Mouse (Mus musculus) spleen, adult 18-20 months (tissue): Measurements from ENCODE around the gene Cacna2d3.

ENCODE experiments used
- DNase-seq, 2 experiments: peaks; one replicate each; pipeline ENCODE4 v3.0.0; 2022; ENCODE audit warnings: mixed read lengths in 2 of 2

Gene Cacna2d3

GRCm38 (mm10) chr14:29228976-29229716, 492.5 kb downstream of the Cacna2d3 start:
- DNase-seq, result no peak

- DNase-seq, result no peak
These were observed 493.2 kb downstream of the Cacna2d3 start for GRCm38 (mm10) chr14:29228471-29228870.

DNA sequence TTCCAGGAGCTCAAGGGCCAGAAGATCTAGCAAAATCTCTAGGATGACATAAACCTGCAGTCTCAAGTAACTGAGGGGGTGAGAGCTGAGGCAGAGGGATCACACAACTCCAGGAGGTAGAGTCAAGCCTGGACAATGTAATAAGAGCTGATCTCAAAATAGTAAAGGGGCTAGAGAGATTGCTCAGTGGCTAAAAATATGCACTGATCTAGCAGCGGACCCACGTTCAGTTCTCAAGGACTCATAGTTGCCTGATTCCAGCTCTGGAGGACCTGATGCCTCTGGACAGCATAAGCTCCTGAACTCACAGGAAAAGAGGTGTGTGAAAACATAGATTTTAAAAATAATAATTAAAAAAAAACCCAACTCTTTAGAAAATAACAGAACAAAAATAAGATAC, 493.7 kb downstream of the Cacna2d3 start:
- no peak for DNase-seq

- no peak for DNase-seq
These were observed 495.8 kb downstream of the Cacna2d3 start for GRCm38 (mm10) chr14:29225754-29226365.

GRCm38 (mm10) chr14:29223012-29223411, 498.7 kb downstream of the Cacna2d3 start:
- no peak for DNase-seq

- no peak for DNase-seq
These were observed 499.3 kb downstream of the Cacna2d3 start for GRCm38 (mm10) chr14:29222191-29222882.

DNA sequence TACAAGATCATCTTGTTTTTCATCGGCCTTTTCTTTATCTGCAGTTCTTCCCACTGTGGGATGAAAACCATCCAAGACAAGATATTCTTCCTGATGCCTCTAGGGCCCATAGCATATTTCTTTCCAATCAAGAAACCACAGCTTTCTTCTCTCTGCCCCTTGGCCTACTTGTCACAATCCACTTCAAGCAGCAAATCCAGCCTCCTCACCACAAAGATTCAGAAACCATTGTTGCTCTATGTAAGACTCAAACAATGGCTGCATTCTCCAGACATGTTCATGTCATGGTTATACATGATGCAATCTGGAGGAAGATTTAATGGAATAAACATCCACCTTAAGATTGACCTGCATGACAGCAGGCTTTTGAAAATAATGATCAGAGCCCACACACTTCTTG, 505.6 kb downstream of the Cacna2d3 start:
- no peak for DNase-seq

- no peak for DNase-seq
These were observed 516.7 kb downstream of the Cacna2d3 start for GRCm38 (mm10) chr14:29204967-29205268.

GRCm38 (mm10) chr14:29204236-29204966, 517.3 kb downstream of the Cacna2d3 start:
- DNase-seq, result no peak

DNA sequence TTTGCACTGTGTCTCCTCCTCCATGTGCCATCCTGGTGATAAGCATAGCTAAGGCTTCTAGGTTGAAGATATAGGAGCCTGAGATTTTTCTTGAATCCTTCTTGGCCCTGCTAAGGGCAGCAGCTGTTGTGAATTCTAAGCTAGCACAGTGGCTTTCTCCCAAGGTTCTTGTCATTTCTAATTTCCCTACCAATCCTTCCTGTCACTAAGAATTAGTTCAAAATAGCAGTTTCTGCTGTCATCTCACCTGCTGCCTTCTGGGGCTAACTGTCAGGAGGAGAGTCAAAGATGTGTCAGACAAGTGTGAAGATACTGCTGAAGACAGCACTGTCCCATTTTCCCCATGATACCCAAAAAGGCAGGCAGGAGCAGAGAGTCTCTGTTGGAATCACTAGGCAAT, 525.5 kb downstream of the Cacna2d3 start:
- DNase-seq, result no peak

DNA sequence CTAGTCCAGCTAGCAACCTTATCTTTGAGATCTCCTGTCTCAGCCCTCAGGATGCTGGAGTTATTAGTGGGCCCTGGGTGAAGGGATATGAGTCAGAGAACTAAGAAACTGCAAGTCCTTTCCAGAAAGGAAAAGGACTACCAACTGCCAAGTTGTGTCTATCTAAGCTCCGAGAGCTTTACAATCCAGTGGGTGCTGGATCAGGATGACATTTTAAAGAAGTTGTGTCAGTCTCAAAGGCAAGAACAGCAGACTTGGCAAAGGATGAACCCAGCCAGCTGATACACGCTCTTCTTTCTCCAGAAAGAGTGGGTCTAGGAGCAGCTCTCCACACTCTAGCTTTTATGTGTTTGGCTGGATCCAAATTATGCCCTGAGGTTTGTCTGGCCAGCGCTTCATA, 530.2 kb downstream of the Cacna2d3 start:
- DNase-seq, result no peak

DNA sequence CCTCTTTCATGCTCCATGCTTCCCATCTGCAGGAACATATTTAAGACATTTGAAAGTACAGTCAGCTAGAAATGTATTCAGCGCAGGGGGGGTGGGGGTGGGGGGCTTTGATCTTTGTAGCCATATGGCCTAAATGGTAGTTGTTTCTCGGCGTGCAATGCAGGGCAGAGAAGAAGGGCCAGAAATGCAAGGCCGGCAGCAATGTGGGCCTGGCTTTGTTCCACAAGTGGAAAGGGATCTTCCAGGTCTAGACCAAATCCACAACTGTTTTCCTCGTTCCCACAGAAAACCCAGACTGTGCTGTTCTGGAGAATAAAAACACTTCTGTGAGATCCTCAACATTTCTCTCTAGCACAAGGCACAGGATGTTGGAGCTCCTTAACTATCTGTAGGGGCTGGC, 537.9 kb downstream of the Cacna2d3 start:
- no peak for DNase-seq

GRCm38 (mm10) chr14:29179397-29179888, 542.2 kb downstream of the Cacna2d3 start:
- no peak for DNase-seq

GRCm38 (mm10) chr14:29178695-29179396, 542.8 kb downstream of the Cacna2d3 start:
- no peak for DNase-seq

DNA sequence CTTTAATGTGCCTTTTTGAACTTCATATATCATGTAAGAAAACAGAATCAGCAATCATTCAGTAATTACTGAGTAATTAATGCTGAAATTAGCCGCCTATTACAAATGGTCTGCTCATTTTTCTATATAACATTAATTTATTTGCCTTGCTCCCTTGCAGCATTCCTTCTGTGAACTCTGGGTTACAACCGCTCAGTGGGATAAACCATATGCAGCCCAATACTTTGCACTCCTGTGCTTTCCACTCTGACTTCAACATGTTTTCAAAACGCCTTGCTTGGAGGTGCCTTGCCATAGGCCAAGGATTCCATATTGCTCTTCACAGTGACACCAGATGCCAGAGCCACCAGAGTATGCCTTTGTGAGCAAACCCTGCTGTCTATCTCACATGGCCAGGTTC, 546.9 kb downstream of the Cacna2d3 start:
- no peak for DNase-seq

- no peak for DNase-seq
These were observed 549.5 kb downstream of the Cacna2d3 start for GRCm38 (mm10) chr14:29172207-29172606.

DNA sequence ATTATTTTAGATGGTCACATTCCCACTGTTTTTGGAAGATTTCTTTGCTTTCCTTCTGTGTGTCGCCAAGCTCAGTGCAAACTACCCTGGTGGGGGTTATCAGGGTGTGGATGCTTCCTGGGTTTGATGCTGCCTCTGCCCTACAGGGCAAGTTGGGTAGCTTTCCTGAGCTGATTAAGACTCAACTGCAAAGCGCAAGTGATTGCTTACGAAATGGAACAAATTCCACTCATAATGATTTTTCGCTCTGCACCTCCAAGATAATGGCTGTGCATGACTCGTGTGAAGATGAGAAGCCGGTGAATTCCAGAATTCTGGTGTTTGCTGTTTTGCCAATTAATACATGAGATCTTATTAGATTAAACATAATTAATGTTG, 557.0 kb downstream of the Cacna2d3 start:
- no peak for DNase-seq

DNA sequence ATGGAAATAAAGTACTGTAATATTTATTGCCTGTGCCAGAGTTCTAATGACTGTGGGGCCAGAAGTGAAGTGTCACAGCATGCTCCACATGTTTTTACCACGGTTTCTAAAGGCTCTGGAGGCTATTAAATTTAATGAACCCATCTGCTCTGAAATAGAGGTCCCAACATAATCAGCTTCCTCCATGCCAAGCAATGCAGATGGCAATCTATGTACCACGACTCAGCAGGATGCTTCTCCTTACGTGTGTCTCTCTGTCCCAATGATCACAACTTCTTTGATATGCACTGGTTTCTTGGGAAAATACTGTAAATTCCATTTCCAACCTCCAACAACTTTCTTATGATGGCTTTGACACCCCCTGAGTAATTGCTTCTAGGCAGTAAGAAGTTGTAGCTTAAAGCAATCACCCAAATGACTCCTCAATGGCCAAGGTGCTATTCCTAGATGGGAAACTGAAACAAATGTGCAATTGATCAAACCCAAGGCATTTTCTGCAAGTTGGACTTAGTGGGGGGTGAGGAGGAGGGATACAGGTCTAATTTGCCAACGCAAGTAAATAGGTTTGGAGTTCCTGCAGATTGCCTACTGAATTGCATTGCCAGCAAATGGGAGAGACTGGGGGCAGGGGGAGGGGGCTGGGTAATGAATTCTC, 557.5 kb downstream of the Cacna2d3 start:
- DNase-seq, result no peak

DNA sequence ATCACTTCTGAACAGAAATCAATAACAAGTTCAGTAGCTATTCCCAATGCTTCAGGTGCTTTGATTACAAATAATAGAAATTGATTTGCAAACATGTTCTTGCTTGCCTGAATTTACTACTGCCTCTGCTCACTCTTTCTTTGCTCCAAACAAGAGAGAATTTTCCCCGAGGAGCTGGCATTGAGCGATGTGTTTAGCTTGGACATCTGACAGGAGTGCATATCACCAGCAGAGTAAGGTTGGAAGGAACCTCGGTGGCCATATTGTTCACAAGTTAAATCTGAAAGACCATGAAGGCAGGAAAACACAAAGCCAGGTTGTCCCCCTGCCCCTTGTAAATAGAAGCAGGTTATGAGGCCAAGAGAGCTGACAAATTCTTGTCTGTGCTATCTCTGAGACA, 561.9 kb downstream of the Cacna2d3 start:
- DNase-seq, result no peak

GRCm38 (mm10) chr14:29157096-29157495, 564.6 kb downstream of the Cacna2d3 start:
- DNase-seq, result no peak

- DNase-seq, result no peak
These were observed 577.5 kb downstream of the Cacna2d3 start for GRCm38 (mm10) chr14:29144184-29144583.

- no peak for DNase-seq
These were observed 584.0 kb downstream of the Cacna2d3 start for GRCm38 (mm10) chr14:29137614-29138013.
